Comparison of ENCODE assay signal across 37 mouse cellular contexts in genomic region chr11:33544121-33544520, GRCm38 (mm10). TPM values are rescaled to one million over a fixed set of nuclear protein-coding genes. Genes with fewer than 3 reads are reported as not detected.
DNase-seq lines count a peak whose midpoint lies in the region; ATAC-seq and TF ChIP-seq lines count a peak whose summit lies in the region.
"Had no signal": no experiment of that assay in that cellular context is flagged by ENCODE, and none has a peak within 500 bp of the region (broad histone marks: within the 10 kb centered on the region; RNA-seq: fewer than 3 reads in every experiment).

No protein-coding gene starts in this region.

- intact Hi-C loops in left cerebral cortex, postnatal 25 days (cut with DNase I), result no loop called here

- DNase-seq in lung, postnatal 0 days (ENCODE audit: low spot score), result peak; percentile 11
- DNase-seq in lung, adult 18-20 months, result no peak
- DNase-seq in ES-CJ7 (ENCODE audit: low read depth, low spot score) (peak; percentile 98), ZHBTc4 (ENCODE audit: low read depth, low spot score) (peak; percentile 96)
- DNase-seq in midbrain, embryonic 10.5 days (ENCODE audit: low spot score), result no peak
- DNase-seq in left cerebral cortex, postnatal 25 days (ENCODE audit: low spot score in 2 of 2), result no peak
- DNase-seq in frontal cortex, postnatal 10 days (ENCODE audit: low spot score in 2 of 2), result no peak
- DNase-seq: adrenal gland, postnatal 14 days; B cell, adult 2 months; cerebellum, adult 11-12 months; cerebellum, adult 9-11 months; embryo, embryonic 11 days; heart, adult 2 months; kidney, adult 18-20 months; kidney, postnatal 36 days; left cerebral cortex, postnatal 4 days; liver, postnatal 0 days; lung, postnatal 4 days had no signal

- H3K4me3 ChIP-seq in lung, postnatal 0 days (ENCODE audit: low read depth, low read length), result no peak overlapping the region
- H3K4me3 ChIP-seq in midbrain, embryonic 10.5 days, result no peak overlapping the region
- H3K4me3 ChIP-seq: embryonic facial prominence, embryonic 12.5 days; heart, adult 2 months; heart, embryonic 12.5 days; kidney, embryonic 15.5 days; layer of hippocampus, adult 2 months; liver, embryonic 12.5 days; megakaryocyte, embryonic 14.5 days; midbrain, embryonic 13.5 days had no signal

- WGBS in lung, postnatal 0 days, result 51% methylated on average over 11 of the region's 11 CpGs
- 73% methylated on average over 11 of the region's 11 CpGs for WGBS in midbrain, embryonic 10.5 days

- TF ChIP-seq CTCF in lung, postnatal 0 days (IDR thresholded peaks at IDR 0.05), result no peak

- H3K27ac ChIP-seq in lung, postnatal 0 days (ENCODE audit: low read length), result no peak overlapping the region
- no peak overlapping the region for H3K27ac ChIP-seq in midbrain, embryonic 10.5 days (replicated peaks)
- H3K27ac ChIP-seq: embryonic facial prominence, embryonic 12.5 days; heart, adult 2 months; hindbrain, embryonic 14.5 days; kidney, embryonic 15.5 days; layer of hippocampus, adult 2 months; liver, embryonic 12.5 days; midbrain, embryonic 13.5 days had no signal

- H3K27me3 ChIP-seq in lung, postnatal 0 days (replicated peaks; ENCODE audit: insufficient read depth, low read length), result no peaks in the 10 kb centered on the region
- no peaks in the 10 kb centered on the region for H3K27me3 ChIP-seq in midbrain, embryonic 10.5 days (ENCODE audit: low read depth, poor library complexity, severe bottlenecking)
- H3K27me3 ChIP-seq: embryonic facial prominence, embryonic 12.5 days; heart, embryonic 12.5 days; kidney, embryonic 15.5 days; liver, embryonic 12.5 days; megakaryocyte, embryonic 14.5 days; midbrain, embryonic 13.5 days had no signal

- no peaks in the 10 kb centered on the region for H3K9me3 ChIP-seq in lung, postnatal 0 days (ENCODE audit: low read length)
- no peaks in the 10 kb centered on the region for H3K9me3 ChIP-seq in midbrain, embryonic 10.5 days (replicated peaks)
- H3K9me3 ChIP-seq: embryonic facial prominence, embryonic 12.5 days; heart, embryonic 12.5 days; kidney, embryonic 15.5 days; liver, embryonic 12.5 days; megakaryocyte, embryonic 14.5 days; midbrain, embryonic 13.5 days had no signal

- TF ChIP-seq EP300 in lung, postnatal 0 days (IDR thresholded peaks at IDR 0.05), result no peak

- H3K4me1 ChIP-seq in lung, postnatal 0 days (ENCODE audit: insufficient read depth, low read depth, low read length), result no peaks in the 10 kb centered on the region
- peaks cover 10% of the 10 kb centered on the region; the same call in 1 of the 2 replicates for H3K4me1 ChIP-seq in midbrain, embryonic 10.5 days
- H3K4me1 ChIP-seq: embryonic facial prominence, embryonic 12.5 days; heart, embryonic 12.5 days; kidney, embryonic 15.5 days; liver, embryonic 12.5 days; megakaryocyte, embryonic 14.5 days; midbrain, embryonic 13.5 days had no signal

- ATAC-seq in lung, postnatal 0 days, result no peak
- ATAC-seq: forebrain, embryonic 14.5 days; liver, embryonic 12.5 days; liver, postnatal 0 days; midbrain, embryonic 13.5 days had no signal

- H3K36me3 ChIP-seq in lung, postnatal 0 days (ENCODE audit: insufficient read depth, low read length), result no peaks in the 10 kb centered on the region
- H3K36me3 ChIP-seq in midbrain, embryonic 10.5 days, result no peaks in the 10 kb centered on the region
- H3K36me3 ChIP-seq: embryonic facial prominence, embryonic 12.5 days; heart, embryonic 12.5 days; kidney, embryonic 15.5 days; liver, embryonic 12.5 days; midbrain, embryonic 13.5 days had no signal

- no peak overlapping the region for H3K4me2 ChIP-seq in lung, postnatal 0 days (replicated peaks; ENCODE audit: low read depth, low read length)
- H3K4me2 ChIP-seq: embryonic facial prominence, embryonic 12.5 days; heart, embryonic 12.5 days; hindbrain, embryonic 14.5 days; kidney, embryonic 15.5 days; liver, embryonic 12.5 days; midbrain, embryonic 13.5 days had no signal

- H3K9ac ChIP-seq in lung, postnatal 0 days (replicated peaks; ENCODE audit: low read depth), result no peak overlapping the region
- H3K9ac ChIP-seq: embryonic facial prominence, embryonic 12.5 days; heart, embryonic 12.5 days; hindbrain, embryonic 14.5 days; kidney, embryonic 15.5 days; liver, embryonic 12.5 days; liver, postnatal 0 days; midbrain, embryonic 13.5 days had no signal

RNA-seq across cellular contexts. Expression of gene Ranbp17, which starts 30.6 kb away (rescaled TPM):
- polyA plus RNA-seq in lung, postnatal 0 days (2015; fragmentation: Nextera tagmentation; extraction: Ambion mirVana), result 2.2 and 2.5 TPM in 2 replicates
- 12.3 and 12.7 TPM in 2 replicates for polyA plus RNA-seq in midbrain, embryonic 10.5 days (2016; fragmentation: Nextera tagmentation; extraction: Ambion mirVana)
- 1 to 10 TPM; 6.0 to 8.0 TPM for total RNA-seq in left cerebral cortex, postnatal 25 days (2021)
- total RNA-seq: monocyte, adult 5-6 weeks had no signal

RNA-seq across cellular contexts. Expression of gene Gabrp, which starts 34.6 kb away (rescaled TPM):
- polyA plus RNA-seq in lung, postnatal 0 days (2015; fragmentation: Nextera tagmentation; extraction: Ambion mirVana), result 6.0 and 8.3 TPM in 2 replicates
- 0.86 and 3.3 TPM in 2 replicates for polyA plus RNA-seq in midbrain, embryonic 10.5 days (2016; fragmentation: Nextera tagmentation; extraction: Ambion mirVana)
- total RNA-seq in left cerebral cortex, postnatal 25 days (2021), result not detected
- total RNA-seq: adrenal gland, postnatal 14 days; gastrocnemius, adult 8-10 months; gastrocnemius, postnatal 4 days; heart, adult 2 months; hematopoietic stem cell, adult 5-6 weeks; layer of hippocampus, adult 2 months; layer of hippocampus, postnatal 25 days; left cerebral cortex, adult 8-10 months; left cerebral cortex, postnatal 4 days; monocyte, adult 5-6 weeks had no signal
- polyA plus RNA-seq: forebrain, embryonic 14.5 days; heart, postnatal 0 days; hindbrain, embryonic 14.5 days; midbrain, embryonic 13.5 days; neural tube, embryonic 14.5 days; stomach, embryonic 14.5 days had no signal

RNA-seq across cellular contexts. Expression of gene D130052B06Rik, which starts 55.0 kb away (rescaled TPM):
- not detected in 2 replicates for polyA plus RNA-seq in lung, postnatal 0 days (2015; fragmentation: Nextera tagmentation; extraction: Ambion mirVana)
- 0.06 TPM in 1 of 2 replicates, not detected in the other for polyA plus RNA-seq in midbrain, embryonic 10.5 days (2016; fragmentation: Nextera tagmentation; extraction: Ambion mirVana)
- total RNA-seq in left cerebral cortex, postnatal 25 days (2021), result not detected
- total RNA-seq: adrenal gland, postnatal 14 days; gastrocnemius, adult 8-10 months; gastrocnemius, postnatal 4 days; heart, adult 2 months; hematopoietic stem cell, adult 5-6 weeks; layer of hippocampus, adult 2 months; layer of hippocampus, postnatal 25 days; left cerebral cortex, adult 8-10 months; left cerebral cortex, postnatal 4 days; monocyte, adult 5-6 weeks had no signal
- polyA plus RNA-seq: forebrain, embryonic 14.5 days; heart, adult 2 months; heart, embryonic 12.5 days; heart, postnatal 0 days; hindbrain, embryonic 14.5 days; kidney, embryonic 15.5 days; liver, embryonic 12.5 days; liver, postnatal 0 days; midbrain, embryonic 13.5 days; neural tube, embryonic 14.5 days; stomach, embryonic 14.5 days; thymus, postnatal 0 days had no signal

Comparison
In these comparisons a context has a peak if more than half of its experiments do, and no peak if none do; other contexts are left out.
1. DNase-seq: peak in lung, postnatal 0 days (single experiment), ES-CJ7 (single experiment) and ZHBTc4 (single experiment); none in lung, adult 18-20 months (0 of 2), midbrain, embryonic 10.5 days (single experiment), left cerebral cortex, postnatal 25 days (0 of 2) and frontal cortex, postnatal 10 days (0 of 2).